Mouse (Mus musculus) spleen, adult 2 months (tissue): ENCODE measurements at regions not wholly inside any gene's neighbourhood (a gene's known extent, or its start where the extent isn't known, plus 50 kb on each side); places are given as distances from the start of the nearest gene placed in this dataset.

Experiments
- DNase-seq, 2 experiments: peaks; one replicate each; pipeline versions ENCODE4 v3.0.0 to v3.0.0-alpha.2; 2012 to 2021; ENCODE audit warnings: low spot score in 2 of 2, low read depth in 1 of 2
- H3K27ac ChIP-seq: fragments of 200-500 bp; 2 replicates; pipeline ENCODE4 v1.5.1; 2012; ENCODE audit warnings: low read length, inconsistent platforms; ENCODE audit not compliant: insufficient read depth
- H3K27me3 ChIP-seq: fragments of 200-500 bp; 2 replicates; pipeline ENCODE4 v1.6.1; 2012; ENCODE audit warnings: mild to moderate bottlenecking, moderate library complexity, low read length, inconsistent platforms; ENCODE audit not compliant: control insufficient read depth, insufficient read depth
- H3K36me3 ChIP-seq: fragments of 200-500 bp; 2 replicates; pipeline ENCODE4 v1.6.1; 2012; ENCODE audit warnings: mild to moderate bottlenecking, low read length, inconsistent platforms; ENCODE audit not compliant: control insufficient read depth, insufficient read depth
- H3K4me1 ChIP-seq: fragments of 200-500 bp; 2 replicates; pipeline ENCODE4 v1.6.1; 2011; ENCODE audit warnings: inconsistent platforms; ENCODE audit not compliant: control insufficient read depth, insufficient read depth, insufficient read length
- H3K4me3 ChIP-seq: fragments of 200-500 bp; 2 replicates; pipeline ENCODE4 v1.5.1; 2011; ENCODE audit warnings: mild to moderate bottlenecking, inconsistent platforms; ENCODE audit not compliant: insufficient read depth, insufficient read length; ENCODE audit errors: extremely low read depth
- CTCF ChIP-seq: fragments of 200-500 bp; IDR thresholded peaks from 2 replicates; pipeline ENCODE4 v1.5.1; 2011; ENCODE audit warnings: mild to moderate bottlenecking, inconsistent platforms; ENCODE audit not compliant: insufficient read depth, insufficient read length, insufficient replicate concordance; ENCODE audit errors: extremely low read depth
- POLR2A ChIP-seq: fragments of 200-500 bp; IDR thresholded peaks from 2 replicates; pipeline ENCODE4 v1.6.1; 2011; ENCODE audit warnings: low read depth, low read length, inconsistent platforms
- WGBS: fragments of 180-500 bp; shearing (Covaris S2); methylation state at CpG from one replicate; pipeline ENCODE4 v1.1.7; 2018; 5-methylcytosine and 5-hydroxymethylcytosine counted together

- Histone ChIP-seq H3K4me3 (no peak overlapping the region), H3K36me3 (no peaks in the 10 kb centered on the region), H3K27me3 (no peaks in the 10 kb centered on the region), H3K27ac (no peak overlapping the region), H3K4me1 (no peaks in the 10 kb centered on the region)
- 93% methylated on average over 9 of the region's 9 CpGs for WGBS
- TF ChIP-seq CTCF, result no peak
- TF ChIP-seq POLR2A, result no peak
- DNase-seq, result no peak
These were observed 281.1 kb upstream of the Mmadhc start for GRCm38 (mm10) chr2:50577736-50578135.

GRCm38 (mm10) chr2:50573455-50573854, 276.9 kb upstream of the Mmadhc start:
- no peak for DNase-seq
- no peaks in the 10 kb centered on the region for H3K27me3 ChIP-seq
- 54% methylated on average over 3 of the region's 3 CpGs for WGBS
- H3K4me1 ChIP-seq, result no peaks in the 10 kb centered on the region
- H3K4me3 ChIP-seq, result no peak overlapping the region
- H3K36me3 ChIP-seq, result no peaks in the 10 kb centered on the region
- TF ChIP-seq CTCF (no peak), POLR2A (no peak)
- no peak overlapping the region for H3K27ac ChIP-seq

GRCm38 (mm10) chr2:50571021-50571420, 274.4 kb upstream of the Mmadhc start:
- no peak overlapping the region for H3K27ac ChIP-seq
- no peak for DNase-seq

GRCm38 (mm10) chr2:50569502-50570285, 273.1 kb upstream of the Mmadhc start:
- Histone ChIP-seq H3K27me3 (no peaks in the 10 kb centered on the region), H3K4me3 (no peak overlapping the region), H3K36me3 (no peaks in the 10 kb centered on the region), H3K4me1 (no peaks in the 10 kb centered on the region), H3K27ac (no peak overlapping the region)
- TF ChIP-seq CTCF (no peak), POLR2A (no peak)
- DNase-seq, result no peak
- WGBS, result 88% methylated on average over 7 of the region's 7 CpGs

More at GRCm38 (mm10) chr2:50571021-50571420, 274.4 kb upstream of the Mmadhc start:
- Histone ChIP-seq H3K4me1 (no peaks in the 10 kb centered on the region), H3K36me3 (no peaks in the 10 kb centered on the region), H3K27me3 (no peaks in the 10 kb centered on the region), H3K4me3 (no peak overlapping the region)
- TF ChIP-seq CTCF, result no peak
- TF ChIP-seq POLR2A, result no peak
- WGBS, result 94% methylated on average over 4 of the region's 4 CpGs

GRCm38 (mm10) chr2:50568777-50569501, 272.3 kb upstream of the Mmadhc start:
- H3K27me3 ChIP-seq, result no peaks in the 10 kb centered on the region
- H3K27ac ChIP-seq, result no peak overlapping the region
- H3K36me3 ChIP-seq, result no peaks in the 10 kb centered on the region
- no peaks in the 10 kb centered on the region for H3K4me1 ChIP-seq
- no peak for DNase-seq
- H3K4me3 ChIP-seq, result no peak overlapping the region
- TF ChIP-seq CTCF, result no peak
- no peak for TF ChIP-seq POLR2A
- 87% methylated on average over 8 of the region's 8 CpGs for WGBS

- no peak overlapping the region for H3K4me3 ChIP-seq
- no peaks in the 10 kb centered on the region for H3K4me1 ChIP-seq
- H3K27ac ChIP-seq, result no peak overlapping the region
- WGBS, result 88% methylated on average over 1 of the region's 1 CpGs
- DNase-seq, result no peak
- no peaks in the 10 kb centered on the region for H3K36me3 ChIP-seq
- TF ChIP-seq CTCF, result no peak
- TF ChIP-seq POLR2A, result no peak
- no peaks in the 10 kb centered on the region for H3K27me3 ChIP-seq
These were observed 270.9 kb upstream of the Mmadhc start for GRCm38 (mm10) chr2:50567542-50567941.

- H3K4me3 ChIP-seq, result no peak overlapping the region
- H3K4me1 ChIP-seq, result no peaks in the 10 kb centered on the region
- no peak overlapping the region for H3K27ac ChIP-seq
- TF ChIP-seq CTCF (no peak), POLR2A (no peak)
- DNase-seq, result no peak
- no peaks in the 10 kb centered on the region for H3K27me3 ChIP-seq
- H3K36me3 ChIP-seq, result no peaks in the 10 kb centered on the region
These were observed 257.4 kb upstream of the Mmadhc start for GRCm38 (mm10) chr2:50554031-50554430.
